Mouse (Mus musculus) lung, embryonic 16.5 days (tissue): ENCODE results near the gene Slc7a7. TPM values are rescaled to one million over a fixed set of nuclear protein-coding genes. Genes with fewer than 3 reads are reported as not detected.

Experiments used
- ATAC-seq: fragments of 200-750 bp; cut with Nextera tagmentation; 2 replicates; pipeline ENCODE4 v1.8.0; 2017; ENCODE audit warnings: low read depth, mild to moderate bottlenecking, moderate library complexity
- H3K27ac ChIP-seq: fragments of 300-500 bp; sonication (generic); 2 replicates; pipeline ENCODE4 v1.5.1; 2014; ENCODE audit warnings: mild to moderate bottlenecking, control low read depth, low read length
- H3K27me3 ChIP-seq: fragments of 300-500 bp; sonication (generic); 2 replicates; pipeline ENCODE4 v1.6.1; 2014; ENCODE audit warnings: low read depth, low read length, mixed read lengths; ENCODE audit not compliant: control insufficient read depth, insufficient read depth
- H3K36me3 ChIP-seq: fragments of 300-500 bp; sonication (generic); 2 replicates; pipeline ENCODE4 v1.6.1; 2014; ENCODE audit warnings: low read length; ENCODE audit not compliant: control insufficient read depth, insufficient read depth
- H3K4me1 ChIP-seq: fragments of 300-500 bp; sonication (generic); replicated peaks from 2 replicates; pipeline ENCODE4 v1.6.1; 2014; ENCODE audit warnings: low read length, mixed read lengths; ENCODE audit not compliant: control insufficient read depth, insufficient read depth
- H3K4me2 ChIP-seq: fragments of 300-500 bp; sonication (generic); 2 replicates; pipeline ENCODE4 v1.6.1; 2014; ENCODE audit warnings: low read depth, low read length, control low read depth
- H3K4me3 ChIP-seq: fragments of 300-500 bp; sonication (generic); 2 replicates; pipeline ENCODE4 v1.5.1; 2014; ENCODE audit warnings: mild to moderate bottlenecking, low read length, control low read depth
- H3K9ac ChIP-seq: fragments of 300-500 bp; sonication (generic); 2 replicates; pipeline ENCODE4 v1.6.1; 2014; ENCODE audit warnings: low read length, control low read depth
- H3K9me3 ChIP-seq: fragments of 300-500 bp; sonication (generic); 2 replicates; pipeline ENCODE4 v1.6.1; 2016; ENCODE audit warnings: low read length; ENCODE audit not compliant: control insufficient read depth
- WGBS: fragments of 180-500 bp; shearing (Covaris S2); extraction: QIAGEN DNeasy Blood & Tissue Kit; methylation state at CpG from one replicate; pipeline ENCODE4 v1.1.7; 2014; 5-methylcytosine and 5-hydroxymethylcytosine counted together
- polyA plus RNA-seq: library from polyadenylated mRNA; unstranded; fragments of >200 nt; fragmentation: Nextera tagmentation; extraction: Ambion mirVana; gene quantifications from 2 replicates; pipeline ENCODE4 v1.2.1, GENCODE M21; 2015

Slc7a7 gene
- polyA plus RNA-seq, result 14.2 and 17.0 TPM in 2 replicates

DNA sequence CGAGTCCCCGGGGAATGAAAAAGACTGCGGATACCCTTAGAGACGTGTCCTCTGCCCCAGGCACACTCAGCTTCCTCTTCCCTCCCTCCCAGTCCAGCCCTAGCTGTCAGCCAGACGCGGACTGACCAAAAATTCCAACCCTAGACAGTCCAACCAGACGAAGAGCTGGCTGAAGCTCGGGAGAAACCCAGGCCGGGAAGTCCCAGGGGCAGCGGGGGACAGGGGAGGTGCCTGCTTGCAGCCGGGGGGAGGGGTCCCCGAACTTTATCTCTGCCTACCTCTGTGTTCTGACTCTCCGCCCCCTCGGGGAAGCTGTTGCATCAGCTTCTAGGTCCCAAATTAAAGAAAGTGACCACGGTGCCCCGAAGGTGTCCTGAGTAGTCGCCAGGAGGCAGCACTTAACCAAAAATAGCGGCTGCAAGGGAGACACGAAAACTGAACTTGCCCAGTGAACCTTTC is at the start of gene Slc7a7:
Gene Slc7a7 (minus strand): TSS at position 158 of the 459 bp plus-strand sequence.
- H3K27ac ChIP-seq, result peak within 1 kb of the TSS; percentile 19
- peak within 1 kb of the TSS; percentile 11 for H3K4me3 ChIP-seq
- 7% methylated on average over 19 of the region's 19 CpGs for WGBS
- peaks cover 33% of the 10 kb centered on the region for H3K4me1 ChIP-seq
- H3K36me3 ChIP-seq, result no peaks in the 10 kb centered on the region
- ATAC-seq, result no peak
- H3K9me3 ChIP-seq, result no peaks in the 10 kb centered on the region
- H3K27me3 ChIP-seq, result no peaks in the 10 kb centered on the region
- peak within 1 kb of the TSS; percentile 52; the same call in 1 of the 2 replicates for H3K9ac ChIP-seq
- peak within 1 kb of the TSS; percentile 32 for H3K4me2 ChIP-seq

DNA sequence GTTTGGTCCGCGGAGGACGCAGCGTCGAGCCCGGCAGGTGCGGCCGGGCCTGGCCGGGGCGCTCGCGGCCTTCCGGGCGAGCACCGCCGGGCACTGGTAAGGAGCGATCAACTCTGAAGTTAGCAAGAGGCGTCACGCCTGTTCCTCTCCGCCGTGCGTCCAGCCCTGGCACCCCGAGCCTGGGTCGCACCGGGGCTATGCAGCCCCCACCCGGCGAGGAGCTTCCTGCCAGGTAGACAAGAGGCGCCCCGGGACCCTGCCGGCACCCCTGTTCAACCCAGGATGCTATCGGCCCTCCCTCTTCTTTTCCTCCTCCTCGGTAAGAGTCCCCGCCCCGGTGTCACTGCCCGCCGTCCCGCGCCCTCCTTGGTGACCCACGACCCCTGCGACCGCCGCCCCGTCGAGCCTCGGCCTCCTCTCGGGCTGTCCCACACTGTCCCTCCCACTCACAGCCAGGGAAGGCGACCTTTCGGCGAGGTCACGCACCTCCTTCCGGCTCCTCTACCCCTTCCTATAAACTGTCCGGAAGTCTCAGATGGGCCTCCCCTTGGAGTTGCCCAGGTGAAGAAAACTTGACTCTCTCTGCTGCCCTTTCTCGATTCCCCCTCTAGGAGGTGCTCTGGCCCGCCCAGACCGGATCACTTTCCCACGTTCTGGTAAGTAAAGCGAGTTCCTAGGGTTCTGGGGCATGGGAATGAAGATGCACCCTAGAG is 46.9 kb upstream of the Slc7a7 start:
- Histone ChIP-seq H3K4me3 (peak overlapping the region; percentile 91), H3K9ac (peak overlapping the region; percentile 89), H3K27ac (peak overlapping the region; percentile 91), H3K4me1 (peaks cover 8% of the 10 kb centered on the region), H3K4me2 (peak overlapping the region; percentile 80), H3K36me3 (peaks cover 7% of the 10 kb centered on the region), H3K9me3 (no peaks in the 10 kb centered on the region), H3K27me3 (no peaks in the 10 kb centered on the region)
- peak; percentile 74 for ATAC-seq
- under 1% methylated on average over 57 of the region's 57 CpGs for WGBS

DNA sequence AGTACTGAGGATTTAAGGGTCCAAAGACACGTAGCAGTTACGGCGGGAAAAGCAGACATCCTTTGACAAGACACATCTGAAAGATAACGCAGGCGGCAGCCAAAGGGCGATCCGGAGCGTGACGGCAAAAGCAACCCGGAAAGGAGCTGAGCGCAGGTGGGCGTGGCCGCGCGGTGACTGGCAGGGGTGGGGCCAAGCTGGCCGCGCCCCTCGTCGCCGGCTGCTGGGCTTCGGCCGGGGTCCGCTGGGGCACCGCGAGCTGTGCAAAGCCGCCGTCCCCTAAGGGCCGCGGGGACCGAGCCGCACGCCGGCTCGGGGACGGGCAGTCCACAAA is 46.3 kb upstream of the Slc7a7 start, which contains the start of gene Lrp10:
Gene Lrp10 (plus strand): TSS at position 179 of the 334 bp plus-strand sequence.
- peak within 1 kb of the TSS; percentile 80 for H3K4me2 ChIP-seq
- whole genome bisulfite sequencing, result under 1% methylated on average over 35 of the region's 35 CpGs
- peaks cover 3% of the 10 kb centered on the region for H3K36me3 ChIP-seq
- H3K9me3 ChIP-seq, result no peaks in the 10 kb centered on the region
- H3K4me1 ChIP-seq, result peaks cover 8% of the 10 kb centered on the region
- peak; percentile 93 for ATAC-seq
- H3K4me3 ChIP-seq, result peak within 1 kb of the TSS; percentile 91
- no peaks in the 10 kb centered on the region for H3K27me3 ChIP-seq
- H3K9ac ChIP-seq, result peak within 1 kb of the TSS; percentile 89
- peak within 1 kb of the TSS; percentile 91 for H3K27ac ChIP-seq

DNA sequence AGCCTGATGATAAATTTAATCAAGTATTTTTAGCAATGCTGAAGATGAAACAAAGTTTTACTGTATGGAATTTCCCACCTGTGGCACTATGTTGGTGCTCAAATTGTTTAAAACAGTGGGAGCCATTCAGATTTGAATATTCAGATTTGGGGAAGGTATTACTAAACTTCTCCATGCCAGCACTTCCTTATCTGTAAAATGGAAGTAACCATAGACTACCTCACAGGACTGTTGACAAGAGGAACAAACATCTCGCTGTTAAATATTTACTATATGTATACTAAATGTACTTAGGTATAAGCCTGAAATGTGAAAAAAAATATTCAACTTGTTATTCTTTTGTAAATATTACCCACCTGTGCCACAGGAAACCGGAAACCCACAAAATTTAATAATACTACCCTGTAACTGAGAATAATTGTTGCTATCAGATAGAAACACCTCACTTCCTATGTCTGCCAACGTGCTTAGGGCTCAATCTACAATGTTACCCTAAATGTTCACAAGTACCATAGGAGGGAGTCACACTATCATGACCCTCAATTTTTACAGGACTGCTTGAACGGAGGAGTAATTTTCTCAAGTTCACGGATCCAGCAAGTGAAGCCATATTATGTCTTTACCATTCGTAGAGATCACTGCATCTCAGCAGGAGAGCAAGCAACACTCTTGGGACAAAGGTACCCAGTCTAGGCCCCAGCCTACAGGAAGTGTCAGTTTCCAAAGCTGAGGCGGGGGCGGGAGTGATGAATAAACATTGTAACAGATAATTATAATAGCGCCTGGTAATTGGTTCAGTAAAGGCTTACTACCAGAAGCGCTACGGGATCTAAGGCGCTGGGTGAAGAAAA is 45.8 kb upstream of the Slc7a7 start:
- peak; percentile 32 for ATAC-seq
- Histone ChIP-seq H3K36me3 (no peaks in the 10 kb centered on the region; the same call in 1 of the 2 replicates), H3K27ac (peak overlapping the region; percentile 91), H3K4me3 (peak overlapping the region; percentile 91), H3K9ac (peak overlapping the region; percentile 89), H3K9me3 (no peaks in the 10 kb centered on the region), H3K27me3 (no peaks in the 10 kb centered on the region), H3K4me1 (peaks cover 8% of the 10 kb centered on the region), H3K4me2 (peak overlapping the region; percentile 80)
- 12% methylated on average over 12 of the region's 12 CpGs for WGBS

DNA sequence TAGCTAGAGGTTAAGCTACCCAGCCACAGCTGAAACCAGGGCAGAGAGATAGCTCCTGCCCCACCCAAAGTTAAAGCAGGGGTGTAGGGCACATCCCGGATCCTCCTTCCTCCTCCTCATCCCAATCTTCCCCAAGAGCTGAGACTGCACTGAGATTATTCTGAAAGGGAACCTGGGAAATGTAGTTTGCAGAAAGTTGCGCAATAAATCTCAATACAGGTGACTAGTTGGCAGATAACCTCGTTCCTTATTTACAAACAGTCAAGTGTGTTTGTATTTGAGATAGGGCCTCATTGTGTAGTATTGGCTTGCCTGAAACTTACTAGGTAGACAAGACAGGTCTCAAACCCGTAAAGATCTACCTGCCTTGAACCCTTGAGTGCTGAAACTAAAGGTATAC is 44.6 kb upstream of the Slc7a7 start:
- Histone ChIP-seq H3K27ac (no peak overlapping the region), H3K36me3 (no peaks in the 10 kb centered on the region), H3K9ac (no peak overlapping the region), H3K27me3 (no peaks in the 10 kb centered on the region), H3K4me3 (no peak overlapping the region), H3K4me2 (no peak overlapping the region), H3K9me3 (no peaks in the 10 kb centered on the region), H3K4me1 (peaks cover 8% of the 10 kb centered on the region)
- no peak for ATAC-seq
- WGBS, result 68% methylated on average over 4 of the region's 4 CpGs

DNA sequence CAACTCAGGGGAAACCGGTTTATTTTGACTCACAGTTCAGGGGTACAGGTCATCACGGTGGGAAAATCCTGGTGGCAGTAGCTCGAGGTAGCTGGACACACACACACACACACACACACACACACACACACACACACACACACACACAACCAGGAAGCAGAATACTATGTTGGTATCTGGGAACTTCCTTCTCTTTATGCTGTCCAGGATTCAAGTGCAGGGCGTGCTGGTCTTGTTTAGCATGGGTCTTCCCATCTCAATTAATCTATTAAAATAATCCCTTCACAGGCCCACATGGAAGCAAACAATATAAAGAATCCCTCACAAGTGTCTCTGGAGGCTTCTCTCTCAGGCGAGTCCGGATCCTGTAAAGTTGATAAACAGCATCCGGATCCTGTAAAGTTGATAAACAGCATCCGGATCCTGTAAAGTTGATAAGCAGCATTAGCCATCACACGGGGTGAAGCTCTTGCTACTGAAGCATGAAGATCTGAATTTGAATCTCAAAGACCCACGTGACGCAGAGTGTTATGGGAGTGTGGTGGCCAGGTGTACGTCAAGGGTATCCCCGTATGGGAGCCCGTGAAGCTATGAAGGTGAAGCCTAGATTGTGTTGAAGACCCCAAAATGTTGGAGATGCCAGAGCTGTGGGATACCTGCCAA is 40.5 kb upstream of the Slc7a7 start:
- Histone ChIP-seq H3K9me3 (no peaks in the 10 kb centered on the region), H3K9ac (no peak overlapping the region), H3K27ac (no peak overlapping the region), H3K36me3 (no peaks in the 10 kb centered on the region), H3K4me1 (peaks cover 3% of the 10 kb centered on the region), H3K4me3 (no peak overlapping the region), H3K4me2 (no peak overlapping the region), H3K27me3 (no peaks in the 10 kb centered on the region)
- ATAC-seq, result no peak
- WGBS, result 79% methylated on average over 14 of the region's 14 CpGs

DNA sequence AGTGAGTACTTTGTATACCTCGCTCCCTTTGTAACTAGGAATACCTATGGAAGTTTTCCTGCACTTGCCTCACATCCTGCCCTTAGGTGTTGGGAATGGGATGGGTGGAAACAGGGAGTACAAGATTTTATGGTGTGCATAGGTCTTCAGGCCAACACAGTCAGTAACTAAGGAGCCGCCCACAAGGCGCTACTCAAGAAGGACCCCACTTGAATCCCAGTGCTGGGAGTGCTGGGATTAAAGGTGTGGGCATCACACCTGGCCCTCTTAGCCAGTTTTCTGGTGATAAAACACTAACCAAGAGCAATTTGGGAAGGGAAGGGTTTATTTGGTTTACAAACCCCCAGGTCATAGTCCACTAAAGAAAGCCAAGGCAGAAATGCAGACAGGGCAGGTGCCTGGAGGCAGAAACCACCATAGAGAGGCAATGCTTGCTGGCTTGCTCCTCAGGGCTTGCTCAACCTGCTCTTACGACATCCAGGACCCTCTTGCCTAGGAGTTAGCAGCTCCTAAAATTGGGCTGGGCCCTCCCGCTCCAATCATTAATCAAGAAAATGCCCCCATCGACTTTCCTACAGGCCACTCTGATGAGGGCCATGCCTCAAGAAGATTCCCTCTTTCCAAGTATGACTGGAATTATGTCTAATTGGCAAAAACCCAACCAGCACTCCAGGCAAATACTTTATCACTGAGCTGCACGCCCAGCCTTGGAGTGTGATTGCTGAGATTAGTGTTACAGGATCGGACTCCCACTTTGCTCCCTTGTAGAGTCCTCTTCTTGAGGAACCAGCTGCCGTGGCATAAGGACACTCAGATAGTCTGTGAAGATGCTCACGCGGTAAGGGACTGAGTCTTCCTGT is 37.3 kb upstream of the Slc7a7 start:
- WGBS, result 40% methylated on average over 11 of the region's 11 CpGs

DNA sequence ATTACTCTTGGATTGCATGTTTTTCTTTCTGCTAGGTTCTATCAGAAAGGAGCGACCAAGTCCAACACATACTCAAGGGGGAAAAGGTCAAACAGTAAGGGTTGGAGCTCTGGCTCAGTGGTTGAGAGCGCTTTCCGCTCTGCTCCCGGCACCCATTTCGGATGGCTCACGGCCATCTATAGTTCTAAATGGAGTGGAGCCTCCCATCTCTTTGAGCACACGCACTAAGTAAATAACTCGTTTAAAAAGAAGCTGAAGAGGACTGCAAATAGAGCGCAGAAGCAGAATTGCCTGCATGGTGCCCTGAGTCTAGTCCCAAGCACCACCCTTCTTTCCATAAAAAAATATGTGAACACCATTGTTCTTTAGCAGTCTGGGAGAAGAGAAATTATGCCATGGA is 36.0 kb upstream of the Slc7a7 start:
- Histone ChIP-seq H3K9me3 (no peaks in the 10 kb centered on the region), H3K4me3 (no peak overlapping the region), H3K9ac (no peak overlapping the region), H3K4me2 (no peak overlapping the region), H3K4me1 (peaks cover 6% of the 10 kb centered on the region), H3K27ac (peak overlapping the region; percentile 67), H3K36me3 (no peaks in the 10 kb centered on the region), H3K27me3 (no peaks in the 10 kb centered on the region)
- ATAC-seq, result peak; percentile 46
- 58% methylated on average over 9 of the region's 9 CpGs for WGBS

More for the DNA sequence above, 37.3 kb upstream of the Slc7a7 start:
- no peak overlapping the region for H3K4me2 ChIP-seq
- peak overlapping the region; percentile 67 for H3K27ac ChIP-seq
- no peaks in the 10 kb centered on the region for H3K36me3 ChIP-seq
- peak; percentile 82 for ATAC-seq
- H3K4me3 ChIP-seq, result no peak overlapping the region
- no peak overlapping the region for H3K9ac ChIP-seq
- H3K27me3 ChIP-seq, result no peaks in the 10 kb centered on the region
- peaks cover 3% of the 10 kb centered on the region for H3K4me1 ChIP-seq
- no peaks in the 10 kb centered on the region for H3K9me3 ChIP-seq
